Mouse (Mus musculus) embryonic fibroblast, embryonic 13.5 days (primary cell): ENCODE measurements around the gene Naa25. TPM values are rescaled to one million over a fixed set of nuclear protein-coding genes. Genes with fewer than 3 reads are reported as not detected.
A peak's percentile ranks its signal among the peaks of the same experiment; 100 is the strongest.

Source experiments
- H3K27ac ChIP-seq: 2 replicates; pipeline ENCODE4 v1.5.1; 2012; ENCODE audit warnings: low read length, control low read depth, inconsistent platforms; ENCODE audit not compliant: insufficient read depth
- H3K4me1 ChIP-seq: 2 replicates; pipeline ENCODE4 v1.6.1; 2011; ENCODE audit warnings: low read length; ENCODE audit not compliant: control insufficient read depth, insufficient read depth
- H3K4me3 ChIP-seq: 2 replicates; pipeline ENCODE4 v1.5.1; 2011; ENCODE audit warnings: mild to moderate bottlenecking, control low read depth, low read length; ENCODE audit not compliant: insufficient read depth
- CTCF ChIP-seq: IDR thresholded peaks from 2 replicates; pipeline ENCODE4 v1.5.1; 2011; ENCODE audit warnings: mild to moderate bottlenecking, control low read depth, low read length, moderate library complexity, borderline replicate concordance; ENCODE audit not compliant: insufficient read depth
- POLR2A ChIP-seq: IDR thresholded peaks from 2 replicates; pipeline ENCODE4 v1.6.1; 2011; ENCODE audit warnings: low read depth, mild to moderate bottlenecking, control low read depth, low read length, moderate library complexity
- polyA plus RNA-seq: library from polyadenylated mRNA; stranded (reverse); fragments of >200 nt; gene quantifications from 2 replicates; pipeline ENCODE4 v1.2.4, GENCODE M21; 2011; ENCODE audit warnings: low read depth; ENCODE audit not compliant: missing spikeins, insufficient read length

Naa25 gene
- polyA plus RNA-seq, 1 experiment, result 24.6 TPM

GRCm38 (mm10) chr5:121450476-121450875, 52.7 kb downstream of the Naa25 start:
- Histone ChIP-seq H3K4me1 (0 out of 2 replicates have a peak, but pooled peaks cover 4% of the 10 kb centered on the region), H3K27ac (no peak overlapping the region), H3K4me3 (peak overlapping the region; percentile 11; the same call in 1 of the 2 replicates)
- TF ChIP-seq CTCF (no peak), POLR2A (no peak)

- 0 out of 2 replicates have a peak, but pooled peaks cover 4% of the 10 kb centered on the region for H3K4me1 ChIP-seq
- H3K4me3 ChIP-seq, result peak overlapping the region; percentile 84
- no peak overlapping the region for H3K27ac ChIP-seq
- no peak for TF ChIP-seq POLR2A
- TF ChIP-seq CTCF, result no peak
Observed at GRCm38 (mm10) chr5:121451203-121451602, 53.5 kb downstream of the Naa25 start.

- H3K27ac ChIP-seq, result peak within 1 kb of the TSS; percentile 81
- 0 out of 2 replicates have a peak, but pooled peaks cover 4% of the 10 kb centered on the region for H3K4me1 ChIP-seq
- TF ChIP-seq CTCF, result no peak
- TF ChIP-seq POLR2A, result no peak; the same call in 1 of the 2 replicates
- peak within 1 kb of the TSS; percentile 84 for H3K4me3 ChIP-seq
Observed at GRCm38 (mm10) chr5:121451644-121452025, 53.9 kb downstream of the Naa25 start, which contains the start of gene Tmem116. Tmem116 (plus strand) TSS chr5:121451893.

DNA sequence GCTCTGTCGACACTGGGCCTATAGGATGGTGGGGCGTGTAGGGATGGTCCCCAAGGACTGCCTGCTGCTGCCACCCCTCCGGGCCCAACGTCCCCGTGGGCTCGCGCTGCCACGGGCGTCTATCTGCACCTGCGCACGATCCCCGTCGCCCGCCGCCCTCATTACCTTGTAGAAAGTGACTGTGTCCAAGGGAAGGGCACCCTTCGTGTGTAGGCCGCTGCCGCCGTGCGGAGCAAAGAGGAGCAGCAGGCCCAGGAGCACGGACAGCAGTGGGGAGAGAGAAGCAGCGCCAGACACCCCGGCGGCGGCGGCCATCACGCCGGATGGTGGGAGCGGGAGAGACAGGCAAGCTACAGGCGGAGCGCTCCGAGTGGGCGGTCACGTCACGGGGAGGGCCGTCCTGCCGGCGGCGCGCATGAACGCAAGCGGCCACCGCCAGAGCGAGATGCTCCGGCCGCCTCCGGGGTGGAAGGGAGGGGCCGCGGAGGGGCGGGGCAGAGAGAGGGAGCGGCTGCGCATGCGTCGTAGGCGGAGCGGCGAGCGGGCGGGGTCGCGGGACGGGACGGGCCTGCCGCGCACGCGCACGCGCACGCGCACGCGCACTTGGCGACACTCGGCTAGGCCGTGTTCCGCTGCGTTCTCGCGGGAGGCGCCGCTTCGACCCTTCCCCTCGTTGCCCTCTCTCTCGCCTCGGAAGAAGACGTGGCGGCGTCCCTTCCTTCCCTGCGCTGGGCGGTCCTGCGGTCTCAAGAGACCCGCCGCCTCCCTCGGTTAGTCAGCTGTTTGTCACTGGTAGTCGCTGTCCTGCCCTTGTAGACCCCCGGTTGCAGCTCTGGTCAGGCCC, 54.5 kb downstream of the Naa25 start, which contains the start of gene Erp29:
TSS of gene Erp29 (minus strand) at position 481 of the 844 bp plus-strand sequence.
- Histone ChIP-seq H3K4me1 (0 out of 2 replicates have a peak, but pooled peaks cover 4% of the 10 kb centered on the region), H3K4me3 (peak within 1 kb of the TSS; percentile 84), H3K27ac (peak within 1 kb of the TSS; percentile 81)
- peak; percentile 96 for TF ChIP-seq POLR2A
- TF ChIP-seq CTCF, result no peak

- peak overlapping the region; percentile 81 for H3K27ac ChIP-seq
- peak overlapping the region; percentile 76 for H3K4me3 ChIP-seq
- TF ChIP-seq CTCF (no peak), POLR2A (no peak)
- 0 out of 2 replicates have a peak, but pooled peaks cover 4% of the 10 kb centered on the region for H3K4me1 ChIP-seq
Observed at GRCm38 (mm10) chr5:121452906-121453305, 55.2 kb downstream of the Naa25 start.

DNA sequence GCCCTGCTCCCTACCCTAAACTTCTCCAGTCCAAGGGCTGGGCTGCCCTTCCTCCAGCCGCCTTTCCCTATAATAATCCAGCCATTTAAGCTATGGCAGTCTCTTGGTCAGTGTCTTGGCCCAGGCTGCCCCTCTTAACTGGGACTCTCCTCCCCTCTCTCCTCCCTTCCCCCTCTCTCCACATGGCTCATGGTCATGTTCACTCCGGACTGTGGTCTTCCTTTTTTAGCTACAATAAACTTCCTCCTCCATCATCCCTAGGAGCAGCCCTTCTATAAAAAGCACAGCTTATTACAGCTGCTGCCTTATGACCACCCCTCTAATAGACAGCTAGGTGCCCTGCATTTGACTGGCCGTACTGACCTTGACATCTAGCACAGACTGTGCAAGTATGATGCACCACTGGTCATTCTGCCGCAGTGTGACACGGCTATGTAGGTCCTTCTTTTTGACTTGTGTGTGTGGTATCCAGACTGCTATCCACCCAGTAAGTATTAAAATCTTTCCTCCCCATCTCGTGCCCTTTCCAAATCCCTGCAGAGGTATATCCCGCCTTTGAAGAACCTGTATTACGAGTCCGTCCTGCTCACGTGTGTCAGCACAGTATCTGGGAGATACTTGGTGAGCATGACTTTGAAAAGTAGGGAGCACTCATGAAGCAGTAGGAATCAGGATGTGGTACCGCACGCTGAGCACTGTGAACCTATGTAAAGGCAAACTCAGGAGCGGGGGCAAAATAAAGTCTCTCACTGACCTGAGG, 56.2 kb downstream of the Naa25 start:
- no peak overlapping the region for H3K27ac ChIP-seq

GRCm38 (mm10) chr5:121454503-121454782, 56.7 kb downstream of the Naa25 start:
- Histone ChIP-seq H3K27ac (no peak overlapping the region), H3K4me1 (0 out of 2 replicates have a peak, but pooled peaks cover 4% of the 10 kb centered on the region), H3K4me3 (no peak overlapping the region)
- no peak for TF ChIP-seq CTCF
- TF ChIP-seq POLR2A, result no peak

More for the DNA sequence above, 56.2 kb downstream of the Naa25 start:
- Histone ChIP-seq H3K4me3 (no peak overlapping the region), H3K4me1 (0 out of 2 replicates have a peak, but pooled peaks cover 4% of the 10 kb centered on the region)
- TF ChIP-seq CTCF (no peak), POLR2A (peak; percentile 22; the same call in 1 of the 2 replicates)

GRCm38 (mm10) chr5:121455510-121456265, 58.0 kb downstream of the Naa25 start:
- no peaks in the 10 kb centered on the region for H3K4me1 ChIP-seq
- no peak overlapping the region for H3K27ac ChIP-seq
- TF ChIP-seq POLR2A, result 0 out of 2 replicates have a peak, but pooled peaks have one; percentile 20
- no peak for TF ChIP-seq CTCF
- no peak overlapping the region for H3K4me3 ChIP-seq

GRCm38 (mm10) chr5:121461339-121462170, 63.8 kb downstream of the Naa25 start:
- Histone ChIP-seq H3K27ac (no peak overlapping the region), H3K4me3 (no peak overlapping the region), H3K4me1 (no peaks in the 10 kb centered on the region)
- TF ChIP-seq CTCF (no peak), POLR2A (no peak)
